Mouse (Mus musculus) ES-E14 (cell line): ENCODE data around the gene Klhl10.

Source experiments
- HCFC1 ChIP-seq: IDR thresholded peaks from 2 replicates; pipeline ENCODE4 v1.6.1; 2012; ENCODE audit warnings: low read length, inconsistent platforms, borderline replicate concordance; ENCODE audit not compliant: insufficient read depth
- MAFK ChIP-seq: IDR thresholded peaks from 2 replicates; pipeline ENCODE4 v1.6.1; 2014; ENCODE audit warnings: mild to moderate bottlenecking, low read depth, low read length, inconsistent platforms; ENCODE audit not compliant: insufficient read depth
- ZC3H11A ChIP-seq: IDR thresholded peaks from 2 replicates; pipeline ENCODE4 v1.6.1; 2012; ENCODE audit warnings: low read depth, mild to moderate bottlenecking, inconsistent platforms, low read length, borderline replicate concordance
- ZNF384 ChIP-seq: IDR thresholded peaks from 2 replicates; pipeline ENCODE4 v1.6.1; 2012; ENCODE audit warnings: low read depth, low read length, inconsistent platforms

- TF ChIP-seq ZC3H11A (no peak), HCFC1 (no peak), MAFK (no peak), ZNF384 (no peak)
Observed at GRCm38 (mm10) chr11:100472935-100473295, 31.2 kb downstream of the Klhl10 start.
